Mouse (Mus musculus) CD4-positive naive resting alpha-beta T cell, adult 57 days (primary cell): ENCODE data around the gene 9030025P20Rik. TPM values are rescaled to one million over a fixed set of nuclear protein-coding genes. Genes with fewer than 3 reads are reported as not detected.

Experiments used
- total RNA-seq: library from RNA; stranded (reverse); gene quantifications from one replicate; pipeline ENCODE4 v1.2.4, GENCODE M21; 2023

9030025P20Rik gene
- total RNA-seq, result 21.5 TPM

GRCm38 (mm10) chr17:14978362-14979038 is at the start of gene 9030025P20Rik, which contains the start of gene Gm3417:
9030025P20Rik (plus strand) TSS chr17:14978468.
Gm3417 (minus strand) TSS chr17:14978790.

GRCm38 (mm10) chr17:14943009-14943728 is 35.1 kb upstream of the 9030025P20Rik start, which contains the start of the genes Wdr27 and 1600012H06Rik:
Wdr27 (minus strand) TSS chr17:14943158.
1600012H06Rik (plus strand) TSS chr17:14943184.

GRCm38 (mm10) chr17:14960951-14961556 is 17.2 kb upstream of the 9030025P20Rik start, which contains the start of gene Phf10:
Phf10 (minus strand) TSS chr17:14961273.

GRCm38 (mm10) chr17:15009706-15010413 is 31.6 kb downstream of the 9030025P20Rik start, which contains the start of gene Gm3435:
Gm3435 (plus strand) TSS chr17:15010176.

Other genes starting within 250 kb of the 9030025P20Rik start
- not detected for gene Wdr27, start 35.3 kb upstream of the 9030025P20Rik start, total RNA-seq
- 17.5 TPM for gene 1600012H06Rik, start 35.3 kb upstream of the 9030025P20Rik start, total RNA-seq
- 38.7 TPM for gene Phf10, start 17.2 kb upstream of the 9030025P20Rik start, total RNA-seq
- gene Gm3417, start 322 bp downstream of the 9030025P20Rik start, total RNA-seq, result 2.1 TPM
- gene Gm3435, start 31.7 kb downstream of the 9030025P20Rik start, total RNA-seq, result 10.1 TPM
- gene Ermard, start 62.7 kb downstream of the 9030025P20Rik start, total RNA-seq, result 108 TPM
- not detected for gene Tcte3, start 63.0 kb downstream of the 9030025P20Rik start, total RNA-seq
- 8.4 TPM for gene Gm3448, start 63.1 kb downstream of the 9030025P20Rik start, total RNA-seq